Mouse (Mus musculus): ENCODE results near the gene Anapc11. TPM values are rescaled to one million over a fixed set of nuclear protein-coding genes. Genes with fewer than 3 reads are reported as not detected.
A peak's percentile ranks its signal among the peaks of the same experiment; 100 is the strongest.

Anapc11 gene
- polyA plus RNA-seq (2012; rRNA removed), result 46.4 and 97.9 TPM in 2 replicates

DNA sequence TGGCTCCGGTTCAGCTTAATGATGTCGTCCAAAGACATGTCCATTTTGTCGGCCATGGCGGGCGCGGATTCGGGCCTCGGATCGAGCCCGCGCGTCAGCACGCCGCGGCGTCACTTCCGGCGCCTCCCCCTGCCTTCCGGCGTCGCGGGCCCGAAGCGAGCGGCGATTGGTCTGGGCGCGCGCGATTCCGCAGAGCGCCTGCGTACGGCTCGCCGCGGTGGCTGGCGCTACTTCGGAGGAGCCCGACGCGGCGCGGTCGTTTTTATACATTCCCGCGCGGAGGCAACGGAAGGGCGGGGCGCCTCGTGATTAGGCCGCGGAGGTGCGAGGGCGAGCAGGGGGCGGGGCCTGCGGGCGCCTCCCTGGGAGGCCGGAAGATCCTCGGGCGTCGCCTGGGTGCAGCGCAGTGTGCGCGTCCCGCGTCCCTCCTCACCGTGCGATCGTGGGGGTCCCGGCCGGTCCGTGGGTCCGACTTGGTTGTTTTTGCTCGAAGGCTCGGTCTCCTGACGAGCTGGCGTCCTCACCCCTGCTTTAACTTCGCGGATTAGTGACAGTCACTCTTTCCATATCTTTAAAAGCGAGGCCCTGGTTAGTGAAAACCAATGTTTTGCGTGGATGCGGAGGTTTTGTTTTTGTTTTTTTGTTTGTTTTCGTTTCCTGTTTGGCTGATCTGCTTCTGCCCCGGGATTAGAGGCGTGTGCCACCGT is at the start of gene Anapc11, which contains the start of gene Alyref:
Anapc11 (plus strand) TSS at position 139 of the 707 bp plus-strand sequence.
Alyref (minus strand) TSS at position 83 of the 707 bp plus-strand sequence.
- peak within 1 kb of the TSS; percentile 95 for H3K4me3 ChIP-seq (ENCODE audit: low read depth, low read length)
- H3K36me3 ChIP-seq (ENCODE audit: control insufficient read depth, insufficient read depth, low read length), result peaks cover 26% of the 10 kb centered on the region
- WGBS, result under 1% methylated on average over 88 of the region's 88 CpGs
- peak within 1 kb of the TSS; percentile 55 for H3K27ac ChIP-seq (ENCODE audit: insufficient read depth, low read depth, low read length)
- H3K4me1 ChIP-seq (ENCODE audit: control insufficient read depth, insufficient read depth, insufficient read length, low read length), result peaks cover 14% of the 10 kb centered on the region; the same call in 1 of the 2 replicates
- no peak for TF ChIP-seq CTCF (IDR thresholded peaks at IDR 0.05; ENCODE audit: extremely low read depth, insufficient read length, insufficient replicate concordance, low read depth, low read length)
- TF ChIP-seq POLR2A (IDR thresholded peaks at IDR 0.05; ENCODE audit: low read depth, low read length), result no peak; the same call in 1 of the 2 replicates
- no peaks in the 10 kb centered on the region for H3K27me3 ChIP-seq (ENCODE audit: control insufficient read depth, insufficient read depth, low read length)

- peak overlapping the region; percentile 74 for H3K4me3 ChIP-seq (ENCODE audit: low read depth, low read length)
- H3K27ac ChIP-seq (ENCODE audit: insufficient read depth, low read depth, low read length), result peak overlapping the region; percentile 94
- no peaks in the 10 kb centered on the region for H3K36me3 ChIP-seq (ENCODE audit: control insufficient read depth, insufficient read depth, low read length)
- no peaks in the 10 kb centered on the region for H3K27me3 ChIP-seq (ENCODE audit: control insufficient read depth, insufficient read depth, low read length)
- peaks cover 25% of the 10 kb centered on the region; the same call in 1 of the 2 replicates for H3K4me1 ChIP-seq (ENCODE audit: control insufficient read depth, insufficient read depth, insufficient read length, low read length)
- TF ChIP-seq CTCF (IDR thresholded peaks at IDR 0.05; ENCODE audit: extremely low read depth, insufficient read length, insufficient replicate concordance, low read depth, low read length), result no peak
- no peak for TF ChIP-seq POLR2A (IDR thresholded peaks at IDR 0.05; ENCODE audit: low read depth, low read length)
- under 1% methylated on average over 7 of the region's 7 CpGs for WGBS
Measured at GRCm38 (mm10) chr11:120548786-120549167, 49.4 kb upstream of the Anapc11 start.

- no peaks in the 10 kb centered on the region for H3K36me3 ChIP-seq (ENCODE audit: control insufficient read depth, insufficient read depth, low read length)
- peaks cover 25% of the 10 kb centered on the region; the same call in 1 of the 2 replicates for H3K4me1 ChIP-seq (ENCODE audit: control insufficient read depth, insufficient read depth, insufficient read length, low read length)
- peak within 1 kb of the TSS; percentile 94 for H3K27ac ChIP-seq (ENCODE audit: insufficient read depth, low read depth, low read length)
- 1% methylated on average over 84 of the region's 87 CpGs for WGBS
- peak within 1 kb of the TSS; percentile 74 for H3K4me3 ChIP-seq (ENCODE audit: low read depth, low read length)
- H3K27me3 ChIP-seq (ENCODE audit: control insufficient read depth, insufficient read depth, low read length), result no peaks in the 10 kb centered on the region
- TF ChIP-seq POLR2A (IDR thresholded peaks at IDR 0.05; ENCODE audit: low read depth, low read length) (peak; percentile 66), CTCF (IDR thresholded peaks at IDR 0.05; ENCODE audit: extremely low read depth, insufficient read length, insufficient replicate concordance, low read depth, low read length) (no peak)
Measured at GRCm38 (mm10) chr11:120549168-120549945, 48.9 kb upstream of the Anapc11 start, which contains the start of gene Mcrip1. Gene Mcrip1, minus strand, starts transcription at chr11:120549727.

- Histone ChIP-seq H3K36me3 (ENCODE audit: control insufficient read depth, insufficient read depth, low read length) (no peaks in the 10 kb centered on the region), H3K4me3 (ENCODE audit: low read depth, low read length) (peak overlapping the region; percentile 74), H3K27ac (ENCODE audit: insufficient read depth, low read depth, low read length) (peak overlapping the region; percentile 10; the same call in 1 of the 2 replicates), H3K4me1 (ENCODE audit: control insufficient read depth, insufficient read depth, insufficient read length, low read length) (peaks cover 28% of the 10 kb centered on the region; the same call in 1 of the 2 replicates), H3K27me3 (ENCODE audit: control insufficient read depth, insufficient read depth, low read length) (no peaks in the 10 kb centered on the region)
- WGBS, result 56% methylated on average over 11 of the region's 11 CpGs
- TF ChIP-seq POLR2A (IDR thresholded peaks at IDR 0.05; ENCODE audit: low read depth, low read length), result no peak
- TF ChIP-seq CTCF (IDR thresholded peaks at IDR 0.05; ENCODE audit: extremely low read depth, insufficient read length, insufficient replicate concordance, low read depth, low read length), result no peak
Measured at GRCm38 (mm10) chr11:120549986-120550809, 48.0 kb upstream of the Anapc11 start.

GRCm38 (mm10) chr11:120550810-120551440 is 47.3 kb upstream of the Anapc11 start, which contains the start of gene Ppp1r27:
Gene Ppp1r27, minus strand, starts transcription at chr11:120551132.
- TF ChIP-seq CTCF (IDR thresholded peaks at IDR 0.05; ENCODE audit: extremely low read depth, insufficient read length, insufficient replicate concordance, low read depth, low read length), result no peak
- no peak for TF ChIP-seq POLR2A (IDR thresholded peaks at IDR 0.05; ENCODE audit: low read depth, low read length)
- peaks cover 27% of the 10 kb centered on the region; the same call in 1 of the 2 replicates for H3K4me1 ChIP-seq (ENCODE audit: control insufficient read depth, insufficient read depth, insufficient read length, low read length)
- H3K27ac ChIP-seq (ENCODE audit: insufficient read depth, low read depth, low read length), result peak within 1 kb of the TSS; percentile 10; the same call in 1 of the 2 replicates
- 96% methylated on average over 28 of the region's 28 CpGs for WGBS
- no peaks in the 10 kb centered on the region for H3K27me3 ChIP-seq (ENCODE audit: control insufficient read depth, insufficient read depth, low read length)
- no peaks in the 10 kb centered on the region for H3K36me3 ChIP-seq (ENCODE audit: control insufficient read depth, insufficient read depth, low read length)
- peak within 1 kb of the TSS; percentile 74 for H3K4me3 ChIP-seq (ENCODE audit: low read depth, low read length)

GRCm38 (mm10) chr11:120552736-120553135 is 45.5 kb upstream of the Anapc11 start:
- H3K4me1 ChIP-seq (ENCODE audit: control insufficient read depth, insufficient read depth, insufficient read length, low read length), result peaks cover 12% of the 10 kb centered on the region; the same call in 1 of the 2 replicates
- TF ChIP-seq POLR2A (IDR thresholded peaks at IDR 0.05; ENCODE audit: low read depth, low read length), result no peak
- TF ChIP-seq CTCF (IDR thresholded peaks at IDR 0.05; ENCODE audit: extremely low read depth, insufficient read length, insufficient replicate concordance, low read depth, low read length), result no peak

More at GRCm38 (mm10) chr11:120552736-120553135, 45.5 kb upstream of the Anapc11 start:
- H3K27ac ChIP-seq (ENCODE audit: insufficient read depth, low read depth, low read length), result no peak overlapping the region
- no peaks in the 10 kb centered on the region for H3K36me3 ChIP-seq (ENCODE audit: control insufficient read depth, insufficient read depth, low read length)
- H3K27me3 ChIP-seq (ENCODE audit: control insufficient read depth, insufficient read depth, low read length), result no peaks in the 10 kb centered on the region
- WGBS, result 54% methylated on average over 5 of the region's 5 CpGs
- no peak overlapping the region for H3K4me3 ChIP-seq (ENCODE audit: low read depth, low read length)

All from small intestine, adult 2 months (tissue).